Mouse (Mus musculus) stomach, embryonic 16.5 days (tissue): Measurements from ENCODE around the gene Apbb1. TPM values are rescaled to one million over a fixed set of nuclear protein-coding genes. Genes with fewer than 3 reads are reported as not detected.

Experiments used
- ATAC-seq: fragments of 200-750 bp; cut with Nextera tagmentation; 2 replicates; pipeline ENCODE4 v1.8.0; 2017; ENCODE audit warnings: moderate number of reproducible peaks, moderate TSS enrichment; ENCODE audit not compliant: insufficient read depth, low FRiP score
- H3K27ac ChIP-seq: fragments of 300-500 bp; sonication (generic); 2 replicates; pipeline ENCODE4 v1.5.1; 2014; ENCODE audit warnings: low read length
- H3K27me3 ChIP-seq: fragments of 300-500 bp; sonication (generic); 2 replicates; pipeline ENCODE4 v1.6.1; 2014; ENCODE audit warnings: low read length, control low read depth, mixed read lengths; ENCODE audit not compliant: control insufficient read depth, insufficient read depth
- H3K36me3 ChIP-seq: fragments of 300-500 bp; sonication (generic); 2 replicates; pipeline ENCODE4 v1.6.1; 2014; ENCODE audit warnings: low read length; ENCODE audit not compliant: control insufficient read depth, insufficient read depth
- H3K4me1 ChIP-seq: fragments of 300-500 bp; sonication (generic); 2 replicates; pipeline ENCODE4 v1.6.1; 2014; ENCODE audit warnings: low read length, control low read depth, mixed read lengths; ENCODE audit not compliant: control insufficient read depth, insufficient read depth
- H3K4me2 ChIP-seq: fragments of 300-500 bp; sonication (generic); 2 replicates; pipeline ENCODE4 v1.6.1; 2014; ENCODE audit warnings: low read depth, low read length, mixed read lengths
- H3K4me3 ChIP-seq: fragments of 300-500 bp; sonication (generic); replicated peaks from 2 replicates; pipeline ENCODE4 v1.5.1; 2014; ENCODE audit warnings: mild to moderate bottlenecking, low read length
- H3K9ac ChIP-seq: fragments of 300-500 bp; sonication (generic); 2 replicates; pipeline ENCODE4 v1.6.1; 2014; ENCODE audit warnings: low read length
- H3K9me3 ChIP-seq: fragments of 300-500 bp; sonication (generic); replicated peaks from 2 replicates; pipeline ENCODE4 v1.6.1; 2016; ENCODE audit warnings: low read length, control low read depth; ENCODE audit not compliant: control insufficient read depth
- WGBS: fragments of 180-500 bp; shearing (Covaris S2); extraction: QIAGEN DNeasy Blood & Tissue Kit; methylation state at CpG from one replicate; pipeline ENCODE4 v1.1.7; 2014; 5-methylcytosine and 5-hydroxymethylcytosine counted together
- polyA plus RNA-seq: library from polyadenylated mRNA; unstranded; fragments of >200 nt; fragmentation: Nextera tagmentation; extraction: Ambion mirVana; gene quantifications from 2 replicates; pipeline ENCODE4 v1.2.1, GENCODE M21; 2015

Gene Apbb1
- polyA plus RNA-seq, 1 experiment from 2014 or later = 38.7 TPM

DNA sequence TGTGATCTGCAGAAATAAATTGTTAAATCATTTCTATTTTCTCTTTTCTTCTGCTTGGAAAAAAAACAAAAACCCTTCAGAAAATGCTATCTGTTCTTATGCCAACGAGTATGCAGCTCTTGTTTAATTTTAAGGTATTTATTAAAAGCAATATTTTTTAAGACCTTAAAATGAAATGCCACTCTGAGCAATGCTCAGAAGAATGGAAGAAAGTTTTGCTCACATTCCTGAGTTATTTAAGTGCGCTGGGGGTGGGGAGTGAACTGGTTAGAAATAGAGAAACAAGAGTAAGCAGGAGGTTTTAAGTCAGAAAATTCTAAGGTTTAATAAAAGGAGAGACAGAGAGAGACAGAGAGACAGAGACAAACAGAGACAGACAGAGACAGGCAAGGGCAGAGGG lies 61.7 kb downstream of the Apbb1 start:
- Histone ChIP-seq H3K9me3 (no peaks in the 10 kb centered on the region), H3K4me3 (no peak overlapping the region), H3K4me2 (no peak overlapping the region), H3K36me3 (no peaks in the 10 kb centered on the region), H3K27me3 (no peaks in the 10 kb centered on the region), H3K9ac (no peak overlapping the region), H3K4me1 (no peaks in the 10 kb centered on the region), H3K27ac (no peak overlapping the region)
- no peak for ATAC-seq
- WGBS = 76% methylated on average over 2 of the region's 2 CpGs

DNA sequence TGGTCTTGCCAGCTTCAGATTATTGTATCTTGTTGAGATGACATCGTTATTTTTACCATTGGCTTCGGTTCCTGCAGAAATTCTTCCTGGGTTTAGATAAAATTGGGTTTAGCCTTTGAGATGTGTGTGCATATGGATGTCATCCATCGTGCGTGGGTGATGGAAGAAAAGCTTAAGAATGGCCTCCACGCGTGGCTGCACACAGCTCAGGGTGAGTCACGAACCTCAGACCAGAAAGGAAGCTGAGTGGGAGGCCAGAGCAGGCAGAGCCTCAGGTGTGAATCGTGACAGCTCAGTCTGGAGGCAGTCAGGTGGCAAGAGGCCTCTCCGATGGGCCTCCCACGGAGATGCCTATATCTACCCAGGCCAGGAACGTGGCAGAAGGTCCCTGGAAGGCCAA lies 62.1 kb downstream of the Apbb1 start:
- Histone ChIP-seq H3K27me3 (no peaks in the 10 kb centered on the region), H3K4me2 (no peak overlapping the region), H3K27ac (no peak overlapping the region), H3K4me3 (no peak overlapping the region), H3K4me1 (no peaks in the 10 kb centered on the region), H3K9ac (no peak overlapping the region), H3K9me3 (no peaks in the 10 kb centered on the region), H3K36me3 (no peaks in the 10 kb centered on the region)
- ATAC-seq = no peak
- 66% methylated on average over 11 of the region's 11 CpGs for WGBS

DNA sequence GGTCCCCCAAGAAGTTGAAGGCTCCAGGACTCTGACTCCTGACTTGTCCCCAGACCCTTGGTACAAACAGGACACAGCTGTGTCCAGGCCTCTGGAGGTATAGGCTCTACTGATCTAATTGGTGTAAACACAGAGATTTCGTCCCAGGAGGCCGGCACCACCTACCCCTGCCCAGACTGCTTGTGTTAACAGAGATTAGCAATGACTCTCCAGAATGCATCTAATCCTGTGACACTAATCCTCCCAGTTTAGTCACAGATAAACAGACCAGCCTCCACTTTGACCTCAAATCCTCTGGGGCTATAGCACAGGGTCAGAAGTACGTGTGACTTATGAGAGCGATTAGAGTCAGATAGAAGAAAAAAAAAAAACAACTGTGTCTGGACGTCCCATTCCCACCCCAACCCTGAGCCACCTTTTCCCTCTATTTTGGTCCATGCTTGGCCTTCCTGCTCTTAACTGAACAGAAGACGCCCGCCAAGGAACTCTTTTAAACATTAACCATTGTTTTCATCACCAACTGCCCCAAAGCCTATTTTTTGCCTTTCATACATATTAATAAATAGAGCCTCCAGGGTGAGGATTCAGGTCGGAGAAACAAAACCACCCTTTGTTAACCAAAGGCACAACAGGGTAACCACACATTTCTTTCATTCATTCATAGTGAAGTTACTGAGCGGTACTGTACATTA lies 64.6 kb downstream of the Apbb1 start:
- Histone ChIP-seq H3K27me3 (no peaks in the 10 kb centered on the region), H3K36me3 (no peaks in the 10 kb centered on the region), H3K4me1 (no peaks in the 10 kb centered on the region), H3K9ac (no peak overlapping the region), H3K4me3 (no peak overlapping the region), H3K9me3 (no peaks in the 10 kb centered on the region), H3K4me2 (no peak overlapping the region), H3K27ac (no peak overlapping the region)
- 27% methylated on average over 9 of the region's 9 CpGs for WGBS
- ATAC-seq = no peak

DNA sequence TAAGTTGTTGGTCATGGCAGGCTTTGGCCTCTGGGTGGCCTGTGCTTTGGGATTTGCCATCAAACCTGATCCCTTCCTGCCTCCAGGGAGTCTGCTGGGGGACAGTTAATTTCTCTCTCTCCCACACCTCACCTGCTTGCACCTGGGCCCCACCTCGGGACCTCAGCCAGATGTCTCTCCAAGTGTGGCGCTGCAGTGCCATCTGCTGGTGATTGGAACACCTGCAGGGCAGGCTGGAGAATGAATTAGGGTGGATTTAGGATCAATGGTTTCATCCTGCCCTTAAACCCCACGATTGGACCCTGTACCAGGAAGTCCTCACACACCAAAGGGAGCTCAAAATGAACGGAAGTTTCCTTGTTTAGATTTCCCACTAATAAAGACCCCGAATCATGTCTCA lies 66.3 kb downstream of the Apbb1 start:
- 8% methylated on average over 5 of the region's 5 CpGs for WGBS
- H3K4me3 ChIP-seq = no peak overlapping the region
- H3K4me1 ChIP-seq = no peaks in the 10 kb centered on the region
- no peak overlapping the region for H3K9ac ChIP-seq
- no peaks in the 10 kb centered on the region for H3K36me3 ChIP-seq
- H3K9me3 ChIP-seq = no peaks in the 10 kb centered on the region
- H3K4me2 ChIP-seq = no peak overlapping the region
- no peaks in the 10 kb centered on the region; the same call in 1 of the 2 replicates for H3K27me3 ChIP-seq
- ATAC-seq = no peak
- H3K27ac ChIP-seq = no peak overlapping the region

DNA sequence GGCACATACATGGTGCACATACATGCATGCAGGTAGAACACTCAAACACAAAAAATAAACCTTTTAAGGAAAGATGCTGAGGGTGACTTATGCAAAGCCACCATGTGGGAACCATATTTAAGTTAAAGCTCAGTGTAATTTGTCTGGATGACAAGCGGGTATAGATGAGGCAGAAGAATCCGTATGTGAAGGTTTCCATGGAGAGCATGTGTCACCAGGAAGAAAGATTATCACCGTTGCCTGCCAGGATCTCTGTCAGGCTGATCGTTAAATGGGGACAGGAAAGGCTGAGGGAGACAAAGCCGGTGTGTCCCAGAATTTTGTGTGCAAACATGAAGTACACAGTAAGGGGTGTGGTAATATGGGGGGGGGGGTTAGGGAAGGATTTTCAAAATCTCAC lies 66.9 kb downstream of the Apbb1 start:
- no peak overlapping the region for H3K9ac ChIP-seq
- no peak overlapping the region for H3K27ac ChIP-seq
- no peaks in the 10 kb centered on the region for H3K4me1 ChIP-seq
- no peaks in the 10 kb centered on the region; the same call in 1 of the 2 replicates for H3K27me3 ChIP-seq
- no peaks in the 10 kb centered on the region for H3K36me3 ChIP-seq
- H3K4me2 ChIP-seq = no peak overlapping the region
- no peak overlapping the region for H3K4me3 ChIP-seq
- H3K9me3 ChIP-seq = no peaks in the 10 kb centered on the region
- 37% methylated on average over 5 of the region's 5 CpGs for WGBS
- ATAC-seq = no peak

DNA sequence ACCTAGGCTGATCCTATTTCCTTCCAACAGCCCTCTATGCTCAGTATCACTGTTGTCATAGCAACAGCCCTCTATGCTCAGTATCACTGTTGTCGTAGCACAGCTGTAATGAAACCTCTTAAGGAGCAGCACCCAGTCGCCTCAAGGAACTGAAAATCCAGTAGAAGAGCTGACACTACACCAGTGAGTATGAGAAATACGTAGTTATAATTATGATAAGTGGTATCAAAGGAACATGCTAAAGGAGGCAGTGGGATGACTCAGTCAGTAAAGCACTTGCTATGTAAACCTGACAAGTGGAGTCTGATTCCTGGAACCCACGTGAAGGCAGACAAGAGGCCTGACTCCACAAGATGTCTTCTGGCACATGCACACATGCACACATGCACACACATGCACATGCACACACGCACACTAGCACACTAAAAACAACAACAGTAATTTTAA lies 67.6 kb downstream of the Apbb1 start:
- Histone ChIP-seq H3K36me3 (no peaks in the 10 kb centered on the region), H3K4me1 (no peaks in the 10 kb centered on the region), H3K4me3 (no peak overlapping the region), H3K9me3 (no peaks in the 10 kb centered on the region), H3K27me3 (no peaks in the 10 kb centered on the region; the same call in 1 of the 2 replicates), H3K9ac (no peak overlapping the region), H3K27ac (no peak overlapping the region), H3K4me2 (no peak overlapping the region)
- ATAC-seq = no peak
- 48% methylated on average over 5 of the region's 5 CpGs for WGBS

DNA sequence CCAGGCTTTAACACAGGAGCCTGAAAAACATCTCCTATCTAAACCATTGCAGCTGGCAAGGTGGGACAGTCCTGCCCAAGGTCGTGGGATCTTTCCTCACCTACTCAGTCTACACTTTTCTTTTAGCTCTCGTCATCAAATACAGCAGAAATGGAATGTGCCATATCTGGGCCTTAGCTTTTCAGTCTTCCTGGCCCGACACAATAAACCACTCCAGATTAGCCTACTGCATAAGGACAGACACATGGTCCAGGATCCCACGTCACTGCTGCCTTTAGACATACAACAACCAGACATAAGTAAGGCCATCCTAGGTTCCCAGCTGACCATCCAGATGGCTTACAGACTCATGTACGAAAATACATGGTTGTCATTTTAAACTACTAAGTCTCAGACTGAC lies 71.3 kb downstream of the Apbb1 start:
- Histone ChIP-seq H3K9me3 (no peaks in the 10 kb centered on the region), H3K4me2 (no peak overlapping the region), H3K4me1 (no peaks in the 10 kb centered on the region), H3K27me3 (no peaks in the 10 kb centered on the region; the same call in 1 of the 2 replicates), H3K4me3 (no peak overlapping the region), H3K9ac (no peak overlapping the region), H3K27ac (no peak overlapping the region), H3K36me3 (no peaks in the 10 kb centered on the region)
- ATAC-seq = no peak
- 75% methylated on average over 5 of the region's 5 CpGs for WGBS

Other genes with a start within 250 kb of the Apbb1 start
- not detected in 2 replicates for gene Olfr690, start 247.5 kb downstream of the Apbb1 start, polyA plus RNA-seq
- gene Olfr691, start 239.4 kb downstream of the Apbb1 start, polyA plus RNA-seq = not detected in 2 replicates
- gene Olfr692, start 213.4 kb downstream of the Apbb1 start, polyA plus RNA-seq = not detected in 2 replicates
- not detected in 2 replicates for gene Gm5901, start 206.6 kb downstream of the Apbb1 start, polyA plus RNA-seq
- gene Fam160a2, start 181.6 kb downstream of the Apbb1 start, polyA plus RNA-seq = 40.1 and 44.0 TPM in 2 replicates
- not detected in 2 replicates for gene Cnga4, start 177.1 kb downstream of the Apbb1 start, polyA plus RNA-seq
- 1.1 and 1.3 TPM in 2 replicates for gene Cckbr, start 155.9 kb downstream of the Apbb1 start, polyA plus RNA-seq
- gene Cavin3, start 99.4 kb downstream of the Apbb1 start, polyA plus RNA-seq = 118 and 135 TPM in 2 replicates
- 43.3 and 48.7 TPM in 2 replicates for gene Smpd1, start 27.3 kb downstream of the Apbb1 start, polyA plus RNA-seq
- gene Hpx, start 18.5 kb upstream of the Apbb1 start, polyA plus RNA-seq = 10.8 and 15.1 TPM in 2 replicates
- 29.4 and 29.7 TPM in 2 replicates for gene Trim3, start 51.9 kb upstream of the Apbb1 start, polyA plus RNA-seq
- 182 and 183 TPM in 2 replicates for gene Timm10b, start 58.4 kb upstream of the Apbb1 start, polyA plus RNA-seq
- 77.9 and 78.4 TPM in 2 replicates for gene Arfip2, start 58.8 kb upstream of the Apbb1 start, polyA plus RNA-seq
- 21.1 and 37.0 TPM in 2 replicates for gene Gm45799, start 58.9 kb upstream of the Apbb1 start, polyA plus RNA-seq
- 1.4 and 1.5 TPM in 2 replicates for gene Dnhd1, start 69.2 kb upstream of the Apbb1 start, polyA plus RNA-seq
- 417 and 433 TPM in 2 replicates for gene Ilk, start 154.9 kb upstream of the Apbb1 start, polyA plus RNA-seq
- gene Rrp8, start 155.7 kb upstream of the Apbb1 start, polyA plus RNA-seq = 33.4 and 35.7 TPM in 2 replicates
- gene Taf10, start 162.7 kb upstream of the Apbb1 start, polyA plus RNA-seq = 72.5 and 73.2 TPM in 2 replicates
- 77.3 and 82.8 TPM in 2 replicates for gene Tpp1, start 170.6 kb upstream of the Apbb1 start, polyA plus RNA-seq
- 7.4 and 7.7 TPM in 2 replicates for gene Dchs1, start 206.0 kb upstream of the Apbb1 start, polyA plus RNA-seq
- gene Mrpl17, start 229.4 kb upstream of the Apbb1 start, polyA plus RNA-seq = 343 and 350 TPM in 2 replicates